Mouse (Mus musculus): ENCODE data around the gene Bax.

Gene Bax

DNA sequence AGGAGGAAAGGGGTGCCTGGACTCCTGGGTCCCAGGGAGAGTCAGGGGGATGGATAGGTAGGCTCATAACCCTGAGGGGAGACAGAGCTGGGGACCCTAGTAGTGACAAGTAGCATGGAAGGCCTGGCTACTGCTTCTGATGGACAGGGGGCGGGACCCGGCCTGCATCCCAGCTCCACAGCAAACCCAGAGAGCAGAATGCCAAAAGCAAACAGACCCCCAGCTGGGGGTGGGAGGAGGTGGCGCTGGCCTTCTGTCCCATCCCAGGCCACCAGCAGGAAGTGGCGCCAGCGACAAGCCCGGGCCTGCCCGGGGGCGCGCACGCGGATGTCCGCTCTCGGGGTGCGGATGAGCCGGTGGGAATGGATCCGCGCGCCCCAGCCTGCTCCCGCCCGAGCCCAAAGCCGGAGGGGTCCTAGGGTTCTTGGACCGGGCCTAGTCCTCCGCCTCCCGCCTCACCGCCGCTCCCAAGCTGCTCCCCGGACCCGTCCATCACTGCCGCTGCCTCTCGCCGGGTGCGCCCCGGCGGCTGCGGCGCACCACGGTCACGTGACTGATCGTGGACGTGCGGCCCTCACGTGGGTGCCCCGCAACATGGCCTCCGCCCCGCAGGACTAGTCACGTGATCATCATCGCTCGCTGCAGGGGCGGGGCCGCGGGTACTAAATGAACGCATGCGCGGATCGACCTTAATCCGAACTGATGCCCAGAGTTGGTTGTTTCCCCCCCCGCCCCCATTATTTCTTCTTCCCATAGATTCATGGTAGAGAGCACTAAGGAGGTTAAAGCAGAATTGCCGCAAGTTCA is at the start of gene Bax:
TSS of gene Bax (minus strand) at position 616 of the 807 bp plus-strand sequence.
- H3K27me3 ChIP-seq (ENCODE audit: control insufficient read depth, insufficient read depth, low read length, poor library complexity, severe bottlenecking) = no peaks in the 10 kb centered on the region
- peaks cover 1% of the 10 kb centered on the region; the same call in 1 of the 2 replicates for H3K36me3 ChIP-seq (ENCODE audit: control insufficient read depth, insufficient read depth, low read length, poor library complexity, severe bottlenecking)
- peak; percentile 97 for DNase-seq (ENCODE audit: low read depth, low spot score)

DNA sequence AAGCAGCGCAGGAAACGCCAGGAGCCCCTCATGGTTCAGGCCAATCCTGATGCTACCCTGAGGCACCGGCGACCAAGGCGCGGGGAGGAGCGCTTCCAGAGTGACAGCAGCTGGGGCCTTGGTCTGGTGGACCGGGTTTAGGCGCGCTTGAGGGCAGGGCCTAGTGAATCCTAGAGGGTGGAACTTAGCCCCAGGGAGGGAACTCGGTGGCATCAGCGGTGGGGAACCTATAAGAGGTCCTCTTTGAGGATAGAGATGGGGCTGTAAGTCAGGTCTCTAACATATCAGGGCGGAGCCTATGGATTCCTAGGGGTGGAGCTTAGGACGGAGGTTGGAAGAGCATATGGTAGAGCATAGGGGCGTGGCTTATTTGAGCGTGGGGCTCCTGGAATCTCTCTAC is 48.7 kb upstream of the Bax start:
- no peaks in the 10 kb centered on the region for H3K36me3 ChIP-seq (ENCODE audit: control insufficient read depth, insufficient read depth, low read length, poor library complexity, severe bottlenecking)
- H3K27me3 ChIP-seq (ENCODE audit: control insufficient read depth, insufficient read depth, low read length, poor library complexity, severe bottlenecking) = no peaks in the 10 kb centered on the region
- no peak for DNase-seq (ENCODE audit: low read depth, low spot score)

DNA sequence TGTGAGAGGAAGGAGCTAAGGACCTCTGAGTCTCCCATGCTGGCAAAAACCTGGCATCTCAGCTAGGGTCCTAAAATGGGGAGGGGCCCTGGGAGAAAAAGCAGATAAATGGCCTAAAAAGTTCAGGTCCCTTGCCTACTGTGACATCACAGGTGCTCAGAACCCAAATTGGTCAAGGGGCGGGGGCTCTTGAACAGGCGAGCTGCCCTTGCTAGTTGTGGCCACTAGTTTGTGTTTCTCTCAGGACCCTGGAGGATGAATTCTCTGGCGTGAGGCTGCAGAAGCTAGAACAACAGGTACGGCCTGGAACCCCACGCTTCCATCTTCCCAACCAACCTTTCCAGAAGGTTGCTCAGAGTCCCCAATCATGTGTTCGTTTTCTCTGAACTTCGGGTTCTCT is 47.7 kb upstream of the Bax start:
- DNase-seq (ENCODE audit: low read depth, low spot score) = no peak
- Histone ChIP-seq H3K27me3 (ENCODE audit: control insufficient read depth, insufficient read depth, low read length, poor library complexity, severe bottlenecking) (no peaks in the 10 kb centered on the region), H3K36me3 (ENCODE audit: control insufficient read depth, insufficient read depth, low read length, poor library complexity, severe bottlenecking) (no peaks in the 10 kb centered on the region)

DNA sequence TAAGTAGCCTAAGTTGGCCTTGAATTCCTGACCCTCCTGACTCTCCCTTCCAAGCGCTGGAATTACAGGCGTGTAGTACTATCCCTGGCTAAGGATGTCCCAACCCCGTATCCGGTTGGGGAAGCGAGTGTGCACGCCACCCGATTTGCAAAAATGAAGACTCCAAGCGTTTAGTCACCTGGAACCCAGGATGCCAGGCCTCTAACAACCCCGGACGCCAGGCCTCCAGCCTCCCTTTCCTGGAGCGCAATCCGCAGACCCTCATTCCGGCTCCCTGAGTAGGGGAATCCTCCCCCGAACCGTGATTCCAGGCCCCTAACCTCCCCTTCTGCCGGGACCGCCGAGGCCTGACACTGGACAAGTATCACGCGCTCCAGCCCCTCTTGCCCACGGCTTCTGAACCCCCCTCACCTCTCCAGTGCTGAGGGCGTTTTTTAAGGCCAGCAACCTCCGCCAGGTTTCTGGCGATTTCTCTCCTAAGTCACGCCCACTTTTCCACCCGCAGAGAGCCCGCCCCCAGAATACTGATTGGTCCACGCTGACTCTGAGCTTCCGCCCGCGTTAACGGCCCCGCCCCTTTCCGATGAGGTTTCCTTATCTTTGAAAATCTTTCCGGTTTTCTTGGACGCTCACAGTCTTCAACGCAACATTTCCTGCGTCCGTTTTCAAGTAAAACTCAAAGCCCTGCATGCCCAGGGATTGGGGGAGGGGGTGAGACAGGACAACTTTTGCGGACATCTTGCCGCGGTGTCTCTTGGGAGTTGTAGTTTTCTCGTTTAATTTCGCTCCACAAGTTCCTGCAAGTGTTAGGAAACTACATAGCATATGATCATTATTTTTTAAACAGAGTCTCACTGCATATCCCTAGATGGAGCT is 43.5 kb upstream of the Bax start, which contains the start of gene Nucb1:
TSS of gene Nucb1 (minus strand) at position 495 of the 876 bp plus-strand sequence.
- DNase-seq (ENCODE audit: low read depth, low spot score) = peak; percentile 93
- no peaks in the 10 kb centered on the region for H3K27me3 ChIP-seq (ENCODE audit: control insufficient read depth, insufficient read depth, low read length, poor library complexity, severe bottlenecking)
- no peaks in the 10 kb centered on the region for H3K36me3 ChIP-seq (ENCODE audit: control insufficient read depth, insufficient read depth, low read length, poor library complexity, severe bottlenecking)

DNA sequence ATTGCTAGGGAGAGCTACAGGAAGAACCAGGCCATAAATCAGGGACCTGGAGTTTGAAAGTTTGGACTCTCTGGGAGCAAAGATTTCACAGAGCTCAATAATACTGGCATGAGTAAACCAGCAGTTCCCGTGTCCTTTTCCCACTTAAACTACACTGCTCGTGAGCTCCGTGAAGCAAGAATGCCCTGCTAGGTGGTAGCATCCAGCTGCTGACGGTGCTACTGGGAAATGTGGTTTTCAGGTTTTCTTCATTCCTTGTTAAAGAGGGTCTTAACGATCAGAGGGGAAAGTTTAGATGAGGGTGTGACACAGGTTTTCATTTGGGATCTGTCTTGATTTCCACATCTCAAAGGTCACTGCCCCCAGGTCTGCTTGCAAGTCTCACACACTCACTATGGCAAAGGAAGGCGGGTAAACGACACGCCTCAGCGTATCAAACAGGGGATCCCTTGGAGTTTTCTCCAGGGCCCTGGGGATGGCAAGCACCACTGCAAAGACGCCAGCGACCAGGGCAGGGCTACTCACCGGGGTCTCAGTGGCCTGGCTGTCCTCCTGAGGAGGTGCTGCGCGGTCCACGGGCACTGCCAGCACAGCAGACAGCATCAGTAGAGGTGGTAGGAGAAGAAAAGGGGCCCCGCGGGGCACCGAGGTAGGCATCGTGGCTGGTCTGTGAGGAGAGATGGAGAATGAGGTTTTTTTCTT is 42.6 kb upstream of the Bax start:
- Histone ChIP-seq H3K27me3 (ENCODE audit: control insufficient read depth, insufficient read depth, low read length, poor library complexity, severe bottlenecking) (no peaks in the 10 kb centered on the region), H3K36me3 (ENCODE audit: control insufficient read depth, insufficient read depth, low read length, poor library complexity, severe bottlenecking) (no peaks in the 10 kb centered on the region)
- no peak for DNase-seq (ENCODE audit: low read depth, low spot score)

DNA sequence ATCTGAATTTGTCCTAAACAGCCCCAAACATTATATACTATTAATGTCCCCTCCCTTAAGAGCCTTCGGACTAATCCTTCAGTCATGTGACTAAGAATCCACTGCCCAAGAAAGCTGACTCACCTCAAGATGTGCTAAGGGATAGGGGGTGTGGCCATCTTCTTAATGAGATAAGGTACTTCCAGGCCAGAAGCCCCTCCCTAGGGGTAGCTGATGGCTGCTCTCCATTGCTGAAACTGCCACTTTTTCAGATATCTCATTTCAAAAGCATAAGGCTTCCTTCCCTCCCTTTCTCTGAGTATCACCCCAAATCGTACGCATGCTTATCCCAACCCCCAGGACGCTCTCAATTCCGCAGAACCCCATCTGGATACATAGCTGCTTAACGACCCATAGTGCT is 41.9 kb upstream of the Bax start:
- no peaks in the 10 kb centered on the region for H3K27me3 ChIP-seq (ENCODE audit: control insufficient read depth, insufficient read depth, low read length, poor library complexity, severe bottlenecking)
- DNase-seq (ENCODE audit: low read depth, low spot score) = no peak

DNA sequence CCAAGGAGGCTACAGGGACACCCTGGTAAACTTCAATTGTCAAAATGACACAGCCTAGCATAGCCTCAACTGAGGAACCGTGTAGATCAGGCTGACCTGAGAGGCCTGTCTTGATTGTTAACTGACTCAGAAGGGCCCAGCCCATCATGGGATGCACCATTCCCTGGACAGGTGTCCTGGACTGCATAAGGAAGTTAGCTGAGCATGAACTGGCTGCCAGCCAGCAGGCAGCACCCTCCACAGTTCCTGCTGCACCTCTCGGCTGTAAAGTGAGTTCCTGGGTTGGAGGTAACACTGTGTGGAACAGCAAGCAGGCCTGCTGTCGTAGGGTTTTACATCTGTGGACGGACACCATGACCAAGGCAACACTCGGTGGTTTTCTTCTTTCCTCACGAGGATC is 40.9 kb upstream of the Bax start:
- no peak for DNase-seq (ENCODE audit: low read depth, low spot score)
- Histone ChIP-seq H3K36me3 (ENCODE audit: control insufficient read depth, insufficient read depth, low read length, poor library complexity, severe bottlenecking) (no peaks in the 10 kb centered on the region), H3K27me3 (ENCODE audit: control insufficient read depth, insufficient read depth, low read length, poor library complexity, severe bottlenecking) (no peaks in the 10 kb centered on the region)

More for the DNA sequence above, 41.9 kb upstream of the Bax start:
- no peaks in the 10 kb centered on the region for H3K36me3 ChIP-seq (ENCODE audit: control insufficient read depth, insufficient read depth, low read length, poor library complexity, severe bottlenecking)

DNA sequence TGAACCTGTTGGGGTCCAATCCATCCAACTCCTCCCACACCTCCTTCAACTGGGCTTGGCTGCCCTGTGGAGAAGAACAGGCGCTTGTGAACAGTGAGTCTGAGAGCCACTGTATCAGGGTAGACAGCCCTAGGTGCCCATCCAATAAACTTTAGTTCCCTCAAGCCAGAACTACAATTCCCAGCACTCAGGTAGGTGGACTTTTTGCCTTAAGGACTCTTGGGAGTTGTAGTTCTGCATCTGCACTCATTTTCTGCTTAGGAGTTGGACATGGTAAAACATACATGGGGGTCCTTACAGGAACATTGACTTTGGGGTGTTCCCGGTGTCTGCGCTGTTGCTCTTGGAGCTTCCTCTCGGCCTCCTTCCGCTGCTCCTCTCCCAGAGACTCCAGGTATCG is 31.7 kb upstream of the Bax start:
- no peaks in the 10 kb centered on the region for H3K27me3 ChIP-seq (ENCODE audit: control insufficient read depth, insufficient read depth, low read length, poor library complexity, severe bottlenecking)
- H3K36me3 ChIP-seq (ENCODE audit: control insufficient read depth, insufficient read depth, low read length, poor library complexity, severe bottlenecking) = peaks cover 2% of the 10 kb centered on the region
- no peak for DNase-seq (ENCODE audit: low read depth, low spot score)

DNA sequence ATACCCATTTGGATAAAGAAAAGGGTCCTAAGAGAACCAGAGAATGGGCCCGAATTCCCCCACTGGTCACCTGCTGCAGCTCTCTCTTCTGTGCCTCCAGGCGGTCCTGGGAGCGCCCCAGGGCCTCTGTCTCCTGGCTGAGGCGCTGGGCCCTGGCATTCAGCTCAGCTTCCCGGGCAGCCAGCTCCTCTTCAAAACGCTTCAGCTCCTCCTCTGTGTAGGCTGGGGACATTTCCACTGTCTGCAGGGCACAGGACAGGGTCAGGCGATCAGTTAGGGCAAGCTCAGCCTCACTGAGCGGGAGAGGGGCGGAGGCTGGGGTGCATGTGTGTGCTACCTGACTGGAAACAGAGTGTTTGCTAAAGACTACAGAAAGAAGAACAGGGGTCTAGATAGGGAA is 27.9 kb upstream of the Bax start:
- Histone ChIP-seq H3K27me3 (ENCODE audit: control insufficient read depth, insufficient read depth, low read length, poor library complexity, severe bottlenecking) (no peaks in the 10 kb centered on the region), H3K36me3 (ENCODE audit: control insufficient read depth, insufficient read depth, low read length, poor library complexity, severe bottlenecking) (peaks cover 2% of the 10 kb centered on the region)

DNA sequence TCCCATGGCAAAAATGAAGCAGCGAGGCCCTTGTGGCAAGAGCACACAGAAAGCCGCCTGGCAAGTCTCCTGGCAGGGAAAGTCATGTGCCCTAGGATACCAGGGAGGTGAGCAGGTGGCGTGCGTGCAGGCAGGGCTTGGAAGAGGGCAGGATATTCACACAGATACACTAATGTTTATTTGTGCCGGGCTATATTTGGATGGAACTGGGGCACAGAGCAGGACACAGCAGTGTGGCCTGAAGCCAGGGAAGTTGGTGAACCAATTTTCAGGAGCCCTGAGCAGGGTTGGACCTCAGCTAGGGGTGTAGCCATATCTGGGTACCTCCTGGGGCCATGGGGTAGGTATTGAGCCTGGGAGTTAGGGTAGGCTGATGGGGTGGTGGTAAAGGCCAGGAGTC is 26.3 kb upstream of the Bax start:
- no peaks in the 10 kb centered on the region; the same call in none of the 2 replicates for H3K36me3 ChIP-seq (ENCODE audit: control insufficient read depth, insufficient read depth, low read length, poor library complexity, severe bottlenecking)
- DNase-seq (ENCODE audit: low read depth, low spot score) = no peak

More for the DNA sequence above, 27.9 kb upstream of the Bax start:
- DNase-seq (ENCODE audit: low read depth, low spot score) = no peak

DNA sequence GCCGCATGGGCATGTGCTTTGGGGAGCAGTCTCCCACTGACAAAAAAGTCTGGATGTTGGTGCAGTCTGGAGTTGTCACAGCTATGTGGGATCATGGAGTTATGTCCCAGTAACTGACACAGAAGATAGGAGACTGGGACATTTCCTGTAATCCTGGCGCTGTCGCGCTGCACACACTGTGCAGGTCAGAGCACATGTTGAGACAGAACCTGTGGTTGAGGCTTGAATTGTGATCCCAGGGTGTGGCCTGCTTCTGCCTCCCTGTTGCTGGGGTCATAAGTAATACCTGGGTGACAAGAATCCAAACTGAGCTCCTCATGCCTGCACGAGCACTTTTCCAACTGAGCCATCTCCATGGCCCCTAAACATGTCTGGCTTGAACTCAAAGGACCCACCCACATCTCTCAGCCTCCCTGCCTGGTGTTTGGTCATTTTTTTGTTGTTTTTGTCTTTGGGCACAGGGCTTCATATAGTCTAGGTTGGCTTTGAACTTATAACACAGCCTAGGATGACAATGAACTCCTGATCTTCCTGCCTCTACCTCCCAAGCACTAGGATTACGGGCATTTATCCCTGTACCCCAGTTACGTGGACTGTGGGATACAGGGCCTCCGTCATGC is 25.6 kb upstream of the Bax start:
- DNase-seq (ENCODE audit: low read depth, low spot score) = no peak
- no peaks in the 10 kb centered on the region for H3K27me3 ChIP-seq (ENCODE audit: control insufficient read depth, insufficient read depth, low read length, poor library complexity, severe bottlenecking)
- H3K36me3 ChIP-seq (ENCODE audit: control insufficient read depth, insufficient read depth, low read length, poor library complexity, severe bottlenecking) = no peaks in the 10 kb centered on the region; the same call in none of the 2 replicates

More for the DNA sequence above, 26.3 kb upstream of the Bax start:
- no peaks in the 10 kb centered on the region for H3K27me3 ChIP-seq (ENCODE audit: control insufficient read depth, insufficient read depth, low read length, poor library complexity, severe bottlenecking)

DNA sequence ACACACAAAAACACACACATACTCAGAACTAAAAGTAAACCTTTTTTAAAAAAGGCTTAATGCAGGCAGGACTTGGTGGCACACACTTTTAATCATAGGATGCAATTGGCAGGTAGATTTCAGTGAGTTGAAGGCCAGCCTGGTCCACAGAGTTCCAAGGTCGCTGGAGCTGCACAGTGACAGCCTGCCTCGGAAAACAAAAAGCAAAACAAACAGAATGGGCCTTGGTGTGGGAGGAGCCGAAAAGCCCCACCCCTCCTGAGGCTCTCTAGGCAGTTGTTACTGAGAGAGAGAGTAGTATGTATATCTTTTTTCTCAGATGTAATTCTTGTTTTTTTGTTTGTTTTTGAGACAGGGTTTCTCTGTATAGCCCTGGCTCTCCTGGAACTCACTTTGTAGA is 24.6 kb upstream of the Bax start:
- DNase-seq (ENCODE audit: low read depth, low spot score) = no peak
- no peaks in the 10 kb centered on the region; the same call in none of the 2 replicates for H3K36me3 ChIP-seq (ENCODE audit: control insufficient read depth, insufficient read depth, low read length, poor library complexity, severe bottlenecking)

DNA sequence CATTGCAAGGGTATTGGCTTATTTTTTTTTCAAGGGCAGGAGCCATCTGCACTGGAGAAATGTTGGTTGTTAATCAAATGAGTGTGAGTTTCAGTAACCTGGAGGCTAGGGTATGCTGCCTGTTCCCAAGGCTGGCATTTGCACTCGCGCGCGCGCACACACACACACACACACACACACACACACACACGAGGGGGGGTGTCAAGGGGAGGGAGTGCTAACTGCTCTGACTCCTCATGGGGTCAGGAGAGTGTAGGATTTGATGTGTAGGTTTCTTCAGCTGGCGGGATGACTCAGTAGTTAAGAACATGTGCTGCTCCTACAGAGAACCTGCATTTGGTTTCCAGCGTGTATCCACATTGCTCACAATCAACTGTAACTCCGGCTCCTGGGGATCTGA is 24.1 kb upstream of the Bax start:
- Histone ChIP-seq H3K36me3 (ENCODE audit: control insufficient read depth, insufficient read depth, low read length, poor library complexity, severe bottlenecking) (no peaks in the 10 kb centered on the region; the same call in none of the 2 replicates), H3K27me3 (ENCODE audit: control insufficient read depth, insufficient read depth, low read length, poor library complexity, severe bottlenecking) (no peaks in the 10 kb centered on the region)
- no peak for DNase-seq (ENCODE audit: low read depth, low spot score)

More for the DNA sequence above, 24.6 kb upstream of the Bax start:
- no peaks in the 10 kb centered on the region for H3K27me3 ChIP-seq (ENCODE audit: control insufficient read depth, insufficient read depth, low read length, poor library complexity, severe bottlenecking)

DNA sequence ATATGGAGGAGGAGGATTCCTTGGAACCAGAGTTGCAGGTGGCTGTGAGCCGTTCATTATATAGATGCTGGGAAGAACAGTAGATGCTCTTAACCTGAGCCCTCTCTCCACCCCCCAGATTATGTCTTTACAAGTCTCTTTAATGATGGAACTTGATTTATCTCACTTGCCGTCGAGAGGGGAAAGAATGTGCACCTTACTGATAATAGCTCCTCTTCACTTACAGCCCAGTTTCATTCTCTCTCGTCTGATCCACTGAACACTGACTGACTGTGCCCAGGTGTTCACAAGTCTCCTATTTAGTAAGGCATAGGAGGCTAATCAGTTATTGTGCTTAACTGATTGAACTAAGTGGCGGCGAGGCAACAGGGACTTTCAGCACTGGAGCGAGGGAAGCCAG is 22.9 kb upstream of the Bax start:
- no peaks in the 10 kb centered on the region for H3K36me3 ChIP-seq (ENCODE audit: control insufficient read depth, insufficient read depth, low read length, poor library complexity, severe bottlenecking)
- no peaks in the 10 kb centered on the region for H3K27me3 ChIP-seq (ENCODE audit: control insufficient read depth, insufficient read depth, low read length, poor library complexity, severe bottlenecking)
- no peak for DNase-seq (ENCODE audit: low read depth, low spot score)

Data from splenic B cell, adult 2 months (primary cell).